Mouse (Mus musculus): ENCODE data around the gene Map3k14.

DNA sequence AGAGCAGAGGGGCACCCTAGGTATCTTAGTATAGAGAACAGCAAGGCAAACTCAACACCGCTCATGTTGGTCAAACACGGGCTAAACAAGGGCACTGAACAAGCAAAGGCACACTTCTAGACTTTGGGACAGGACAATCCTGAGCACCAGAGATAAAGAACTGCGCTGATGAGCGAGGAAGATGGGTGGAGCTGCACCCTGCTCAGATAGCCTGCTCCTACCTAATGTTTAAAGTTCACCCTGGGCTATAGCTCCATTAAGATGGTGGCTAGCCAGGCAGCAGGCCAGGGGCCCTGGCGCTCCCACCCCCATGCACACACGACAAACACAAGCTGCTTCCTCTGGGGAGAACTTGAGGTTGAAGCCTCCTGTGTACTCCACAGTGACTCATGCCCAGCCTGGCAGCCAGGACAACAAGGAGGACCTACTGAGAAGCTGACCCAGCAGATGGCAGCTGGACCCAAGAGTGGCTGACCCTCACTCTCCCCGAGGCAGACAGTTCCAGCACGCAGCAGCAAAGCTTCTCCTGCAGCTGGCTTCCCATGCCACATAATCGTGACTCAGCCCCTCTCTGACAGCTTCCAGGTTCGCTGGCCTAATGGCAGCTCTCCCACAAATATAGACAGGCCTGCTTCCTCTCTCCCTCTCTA lies 21.1 kb downstream of the Map3k14 start:
- TF ChIP-seq CTCF (conservative IDR thresholded peaks at IDR 0.05; ENCODE audit: low read length), result no peak
- TF ChIP-seq POU5F1 (IDR thresholded peaks at IDR 0.05; ENCODE audit: borderline replicate concordance, low read length), result no peak
- TF ChIP-seq NANOG (IDR thresholded peaks at IDR 0.05; ENCODE audit: borderline replicate concordance, low read length), result no peak
